Mouse (Mus musculus) bone marrow, adult 2 months (tissue): ENCODE results near the gene Slit3. TPM values are rescaled to one million over a fixed set of nuclear protein-coding genes. Genes with fewer than 3 reads are reported as not detected.

Source experiments
- H3K27ac ChIP-seq: fragments of 200-500 bp; 2 replicates; pipeline ENCODE4 v1.5.1; 2012; ENCODE audit warnings: low read depth, mild to moderate bottlenecking, control low read depth, inconsistent platforms, low read length; ENCODE audit not compliant: control insufficient read depth, poor library complexity, insufficient read depth
- H3K4me1 ChIP-seq: fragments of 200-500 bp; 2 replicates; pipeline ENCODE4 v1.6.1; 2011; ENCODE audit warnings: low read length; ENCODE audit not compliant: control insufficient read depth, insufficient read depth
- H3K4me3 ChIP-seq: fragments of 200-500 bp; replicated peaks from 2 replicates; pipeline ENCODE3; 2011; ENCODE audit warnings: mild to moderate bottlenecking, low read depth, low read length, control low read depth; ENCODE audit not compliant: control insufficient read depth
- CTCF ChIP-seq: fragments of 200-500 bp; IDR thresholded peaks from 2 replicates; pipeline ENCODE4 v1.5.1; 2011; ENCODE audit warnings: low read length, control low read depth; ENCODE audit not compliant: control insufficient read depth, insufficient read depth
- POLR2A ChIP-seq: fragments of 200-500 bp; IDR thresholded peaks from 2 replicates; pipeline ENCODE4 v1.6.1; 2011; ENCODE audit warnings: low read depth, mild to moderate bottlenecking, control low read depth, low read length, borderline replicate concordance; ENCODE audit not compliant: control insufficient read depth
- WGBS: fragments of 180-500 bp; shearing (Covaris S2); methylation state at CpG from one replicate; pipeline ENCODE4 v1.1.7; 2018; 5-methylcytosine and 5-hydroxymethylcytosine counted together
- polyA plus RNA-seq: library from polyadenylated mRNA; stranded (reverse); fragments of >200 nt; gene quantifications from 2 replicates; pipeline ENCODE4 v1.2.4, GENCODE M21; 2011; ENCODE audit warnings: low replicate concordance; ENCODE audit not compliant: missing spikeins, insufficient read depth, insufficient read length

The Slit3 gene
- polyA plus RNA-seq, 1 experiment = 2.0 TPM

DNA sequence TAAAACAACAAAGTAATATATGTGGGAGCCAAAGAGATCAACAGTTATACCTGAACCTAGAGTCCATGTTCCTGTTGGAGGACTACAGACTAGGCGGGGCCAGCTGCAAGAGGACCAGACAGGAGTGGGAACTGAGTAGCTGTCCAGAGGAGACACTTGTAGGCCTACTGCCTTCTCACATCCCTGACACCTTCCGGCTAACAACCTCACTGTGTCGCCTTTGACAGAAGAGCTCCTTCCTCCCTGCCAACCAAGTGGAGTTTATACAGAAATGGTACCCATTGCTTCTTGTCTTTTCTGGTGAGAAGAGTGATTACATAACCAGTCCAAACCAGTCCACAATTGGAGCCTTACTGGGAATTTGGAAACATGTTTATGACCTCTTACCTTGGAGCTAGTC lies 3.2 kb upstream of the Slit3 start:
- Histone ChIP-seq H3K4me1 (no peaks in the 10 kb centered on the region), H3K4me3 (no peak overlapping the region), H3K27ac (no peak overlapping the region)
- TF ChIP-seq CTCF (no peak), POLR2A (no peak)
- WGBS = 69% methylated on average over 3 of the region's 3 CpGs

DNA sequence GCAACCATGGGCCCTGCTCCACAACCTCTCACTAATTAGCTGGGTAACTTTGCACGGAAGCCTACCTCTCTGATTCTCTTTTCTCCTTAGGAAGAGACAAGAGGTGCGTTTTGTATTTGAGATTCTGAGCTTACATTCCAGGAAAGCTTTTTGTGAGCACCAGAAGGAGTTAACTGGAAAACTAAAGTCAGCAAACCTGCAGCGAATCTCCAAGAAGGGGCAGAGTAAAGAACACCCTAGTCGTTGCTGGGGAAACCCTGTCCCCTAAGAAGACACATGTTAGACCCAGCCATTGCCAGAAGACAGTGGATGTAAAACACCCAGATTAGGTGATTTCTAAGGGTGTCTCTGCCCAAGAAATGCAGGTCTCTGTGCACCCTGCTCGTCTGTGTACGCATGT lies 2.3 kb upstream of the Slit3 start:
- 69% methylated on average over 6 of the region's 6 CpGs for WGBS
- no peaks in the 10 kb centered on the region for H3K4me1 ChIP-seq
- TF ChIP-seq POLR2A (no peak), CTCF (no peak)
- no peak overlapping the region for H3K27ac ChIP-seq
- H3K4me3 ChIP-seq = no peak overlapping the region

DNA sequence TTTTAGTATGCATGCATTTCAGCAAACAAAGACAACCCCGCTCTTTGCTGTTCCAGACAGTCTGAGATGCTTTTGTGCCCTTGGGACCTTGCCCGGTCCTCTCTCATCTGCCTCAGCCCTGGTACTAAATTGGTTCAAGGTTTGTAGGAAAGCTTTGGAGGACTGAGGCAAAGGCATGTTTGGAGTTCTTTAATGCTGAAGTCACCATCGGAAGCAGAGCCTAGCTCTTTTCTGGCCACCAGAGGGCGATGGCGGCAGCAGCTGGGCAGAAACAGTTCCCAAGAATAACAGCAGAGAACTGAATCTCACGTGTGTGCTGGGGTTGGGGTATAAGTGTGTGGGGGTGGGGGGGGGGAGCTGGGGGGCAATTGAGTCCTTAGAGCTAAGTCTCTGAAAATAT lies 1.7 kb upstream of the Slit3 start:
- WGBS = 18% methylated on average over 6 of the region's 6 CpGs
- peak; percentile 68 for TF ChIP-seq CTCF
- TF ChIP-seq POLR2A = no peak
- no peaks in the 10 kb centered on the region for H3K4me1 ChIP-seq
- no peak overlapping the region for H3K4me3 ChIP-seq
- H3K27ac ChIP-seq = no peak overlapping the region

DNA sequence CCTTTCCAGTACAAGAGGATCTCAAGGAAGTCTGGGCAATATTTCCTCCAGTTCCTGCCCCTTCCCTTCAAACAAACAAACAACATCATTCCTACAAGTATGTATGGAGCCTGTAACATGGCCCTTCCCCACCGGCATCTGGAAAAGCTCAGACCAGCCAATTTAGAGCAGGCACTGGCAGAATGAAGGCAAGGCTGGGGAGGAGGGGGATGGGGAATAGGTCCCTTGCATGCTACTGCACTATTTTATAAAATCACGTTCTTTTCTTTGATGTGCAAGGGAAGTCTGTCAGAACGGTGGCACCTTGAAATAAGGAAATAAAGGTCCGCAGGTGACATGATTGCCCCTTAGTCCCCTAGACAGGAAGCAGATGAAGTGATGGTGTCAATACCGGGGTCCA lies 948 bp upstream of the Slit3 start:
- Histone ChIP-seq H3K4me1 (no peaks in the 10 kb centered on the region), H3K27ac (no peak overlapping the region), H3K4me3 (no peak overlapping the region)
- WGBS = 14% methylated on average over 5 of the region's 5 CpGs
- TF ChIP-seq POLR2A (no peak), CTCF (no peak)

DNA sequence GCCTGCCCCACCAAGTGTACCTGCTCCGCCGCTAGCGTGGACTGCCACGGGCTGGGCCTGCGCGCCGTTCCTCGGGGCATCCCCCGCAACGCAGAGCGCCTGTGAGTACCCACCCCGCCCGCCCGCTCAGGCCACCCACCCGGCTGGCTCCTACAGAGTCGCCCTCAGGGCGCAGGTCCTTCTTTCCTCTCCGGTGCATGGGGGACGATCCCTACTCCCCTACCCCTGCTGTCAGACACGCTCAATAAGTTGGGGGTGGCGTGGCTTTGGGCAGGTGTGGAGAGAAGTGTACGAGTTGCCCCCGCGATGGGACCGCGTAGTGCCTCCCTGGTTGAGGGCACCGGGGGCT lies 561 bp downstream of the Slit3 start:
- 6% methylated on average over 27 of the region's 27 CpGs for WGBS
- TF ChIP-seq POLR2A (no peak), CTCF (no peak)
- Histone ChIP-seq H3K27ac (no peak overlapping the region), H3K4me3 (no peak overlapping the region), H3K4me1 (no peaks in the 10 kb centered on the region)

DNA sequence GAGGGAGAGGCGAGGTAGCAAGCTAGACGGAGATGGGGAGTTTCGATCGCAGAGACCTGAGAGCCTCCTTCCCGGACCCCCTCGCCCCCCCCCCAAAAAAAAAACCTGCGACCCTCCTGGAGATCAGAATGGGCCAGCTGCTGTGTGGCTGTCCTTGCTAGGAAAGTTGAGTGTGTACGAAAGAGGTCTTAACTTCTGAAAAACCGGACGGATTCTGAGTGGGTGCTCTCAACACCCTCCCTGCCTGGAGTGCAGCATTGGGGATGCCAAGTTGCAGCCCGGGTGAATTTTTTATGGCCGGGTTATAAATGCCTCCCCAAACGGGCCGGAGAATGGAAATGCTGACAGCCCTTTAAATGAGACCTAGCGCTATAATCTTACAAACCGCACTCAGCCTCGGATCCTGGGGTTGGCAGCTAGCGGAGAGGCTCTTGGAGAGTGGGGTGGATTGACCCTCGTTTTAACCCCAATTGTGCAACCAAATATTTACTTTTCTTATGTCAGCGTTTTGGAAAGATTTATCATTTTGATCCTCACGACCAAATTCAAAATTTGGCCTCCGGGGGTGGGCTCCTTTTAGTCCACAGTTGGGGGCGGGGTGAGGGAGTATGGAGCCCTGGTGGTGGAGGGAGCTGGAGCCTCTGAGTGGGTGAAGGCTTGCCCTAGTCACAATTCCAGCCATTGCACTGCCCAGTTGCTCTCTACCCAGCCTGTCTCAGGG lies 1.2 kb downstream of the Slit3 start:
- no peak overlapping the region for H3K4me3 ChIP-seq
- 8% methylated on average over 23 of the region's 23 CpGs for WGBS
- H3K4me1 ChIP-seq = no peaks in the 10 kb centered on the region

DNA sequence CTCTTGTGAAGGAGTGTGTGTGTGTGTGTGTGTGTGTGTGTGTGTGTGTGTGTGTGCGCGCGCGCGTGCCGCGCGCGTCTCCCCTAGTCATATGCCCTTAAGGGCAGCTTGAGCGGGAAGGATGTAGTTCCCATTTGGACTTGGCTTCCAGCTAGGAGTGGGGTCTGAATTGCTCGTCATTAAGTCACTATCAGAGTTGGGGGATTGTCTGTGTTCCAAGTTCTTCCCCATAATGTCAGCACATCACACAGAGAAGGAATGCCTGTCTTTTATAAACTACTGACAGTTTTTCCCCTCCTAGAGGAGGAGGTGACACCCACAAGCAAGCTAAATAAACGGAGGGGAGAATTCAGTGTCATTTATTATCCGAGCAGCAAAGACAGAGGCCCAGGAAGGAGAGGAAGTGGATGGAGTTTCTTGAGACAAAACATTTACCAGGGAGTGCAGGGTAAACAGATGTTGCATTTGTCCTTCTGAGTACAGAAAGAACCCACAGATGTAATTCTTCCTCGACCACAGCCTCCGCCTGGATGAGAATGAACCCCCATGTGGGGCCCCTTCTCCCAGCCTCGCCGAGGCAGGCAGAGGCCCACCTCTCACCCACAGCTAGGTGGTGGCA lies 3.6 kb downstream of the Slit3 start:
- no peaks in the 10 kb centered on the region for H3K4me1 ChIP-seq
- H3K27ac ChIP-seq = no peak overlapping the region
- WGBS = 56% methylated on average over 17 of the region's 17 CpGs
- no peak for TF ChIP-seq POLR2A
- TF ChIP-seq CTCF = no peak
- no peak overlapping the region for H3K4me3 ChIP-seq

More for the DNA sequence above, 1.2 kb downstream of the Slit3 start:
- no peak overlapping the region for H3K27ac ChIP-seq
- TF ChIP-seq POLR2A (no peak), CTCF (no peak)

DNA sequence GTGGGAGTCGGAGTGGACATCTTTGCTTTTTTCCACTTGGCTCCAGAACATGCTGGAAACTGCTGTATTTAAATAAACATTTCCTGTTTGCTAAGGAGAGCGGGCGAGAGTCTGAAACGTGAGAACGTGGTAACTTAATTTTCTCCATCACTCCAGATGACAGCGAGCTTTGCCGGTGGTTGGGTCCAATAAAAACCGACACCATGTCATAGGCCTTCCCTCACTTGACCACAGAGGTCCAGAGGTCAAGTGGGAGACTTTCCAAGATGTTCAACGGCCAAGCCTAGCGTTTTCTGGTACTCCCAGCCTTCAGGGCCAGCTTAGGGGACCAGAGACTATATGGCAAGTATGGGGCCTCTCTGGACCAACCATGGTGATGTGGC lies 4.1 kb downstream of the Slit3 start:
- Histone ChIP-seq H3K4me3 (no peak overlapping the region), H3K27ac (no peak overlapping the region), H3K4me1 (no peaks in the 10 kb centered on the region)
- 29% methylated on average over 10 of the region's 10 CpGs for WGBS
- TF ChIP-seq POLR2A (no peak), CTCF (no peak)
